Mouse (Mus musculus): ENCODE data around the gene Ncoa7. TPM values are rescaled to one million over a fixed set of nuclear protein-coding genes. Genes with fewer than 3 reads are reported as not detected.

The Ncoa7 gene
- 10 to 100 TPM; 24.3 to 28.0 TPM for total RNA-seq (2023)

GRCm38 (mm10) chr10:30802681-30803586 is at the start of gene Ncoa7:
Gene Ncoa7, minus strand, starts transcription at chr10:30803326.

GRCm38 (mm10) chr10:30842643-30843437 is 39.7 kb upstream of the Ncoa7 start, which contains the start of gene Hey2:
Gene Hey2, minus strand, starts transcription at chr10:30842801.

GRCm38 (mm10) chr10:30629513-30629912 is 173.6 kb downstream of the Ncoa7 start, which contains the start of gene Hint3:
Gene Hint3, minus strand, starts transcription at chr10:30629632.

GRCm38 (mm10) chr10:30600542-30600966 is 202.6 kb downstream of the Ncoa7 start, which contains the start of gene Trmt11:
Gene Trmt11, minus strand, starts transcription at chr10:30600749.

Other genes with a start within 250 kb of the Ncoa7 start
- gene Trmt11, start 202.6 kb downstream of the Ncoa7 start, total RNA-seq (2023), result 10 to 100 TPM in 1 of 2 experiments, 1 to 10 TPM in 1; 9.9 to 11.7 TPM
- gene Hint3, start 173.7 kb downstream of the Ncoa7 start, total RNA-seq (2023), result 10 to 100 TPM; 10.5 to 12.5 TPM
- under 1 TPM in 1 of 2 experiments, not detected in 1; 0.55 TPM for gene Hey2, start 39.5 kb upstream of the Ncoa7 start, total RNA-seq (2023)